Mouse (Mus musculus): Measurements from ENCODE around the gene Cbl. TPM values are rescaled to one million over a fixed set of nuclear protein-coding genes. Genes with fewer than 3 reads are reported as not detected.

The Cbl gene
- polyA plus RNA-seq, 1 experiment from 2014 or later: 21.9 TPM

- DNase-seq: no peak
- H3K36me3 ChIP-seq (ENCODE audit: insufficient read depth): peaks cover 60% of the 10 kb centered on the region
- no peak overlapping the region for H3K27ac ChIP-seq (ENCODE audit: low read depth)
- no peak overlapping the region for H3K4me3 ChIP-seq (ENCODE audit: low read depth, low read length)
- WGBS: 77% methylated on average over 3 of the region's 3 CpGs
- H3K9me3 ChIP-seq (ENCODE audit: low read depth, low read length): no peaks in the 10 kb centered on the region
- ATAC-seq (ENCODE audit: insufficient read depth): no peak
- no peaks in the 10 kb centered on the region for H3K27me3 ChIP-seq (ENCODE audit: insufficient read depth, low read length)
- no peak for TF ChIP-seq CTCF (IDR thresholded peaks at IDR 0.05; ENCODE audit: low read depth)
- no peak overlapping the region for H3K4me2 ChIP-seq
- no peaks in the 10 kb centered on the region for H3K4me1 ChIP-seq (ENCODE audit: insufficient read depth)
- H3K9ac ChIP-seq: no peak overlapping the region
Observed at GRCm38 (mm10) chr9:44170691-44171151, 63.1 kb downstream of the Cbl start.

DNA sequence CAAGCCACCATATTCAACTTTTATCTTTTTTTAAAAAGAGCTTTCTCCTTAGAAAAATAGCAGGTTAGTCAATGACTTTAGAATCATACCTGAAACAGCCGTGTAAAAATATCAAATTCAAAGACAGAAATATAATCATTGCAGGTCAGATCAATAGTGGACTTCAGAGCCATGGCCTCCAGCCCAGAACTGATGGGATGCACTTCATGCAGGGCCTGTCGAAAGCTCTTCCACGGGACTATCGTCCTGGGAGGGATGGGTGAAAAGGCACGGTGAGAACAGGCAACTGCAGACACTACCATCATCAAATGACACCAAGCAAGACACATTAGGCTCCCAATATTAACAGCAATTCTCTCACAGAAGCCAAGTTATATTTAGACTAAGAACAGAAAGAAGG, 64.9 kb downstream of the Cbl start:
- ATAC-seq (ENCODE audit: insufficient read depth) (no peak), DNase-seq (no peak)
- Histone ChIP-seq H3K4me3 (ENCODE audit: low read depth, low read length) (no peak overlapping the region), H3K27me3 (ENCODE audit: insufficient read depth, low read length) (no peaks in the 10 kb centered on the region), H3K9me3 (ENCODE audit: low read depth, low read length) (no peaks in the 10 kb centered on the region), H3K4me1 (ENCODE audit: insufficient read depth) (no peaks in the 10 kb centered on the region), H3K4me2 (no peak overlapping the region), H3K27ac (ENCODE audit: low read depth) (no peak overlapping the region), H3K9ac (no peak overlapping the region), H3K36me3 (ENCODE audit: insufficient read depth) (peaks cover 76% of the 10 kb centered on the region)
- no peak for TF ChIP-seq CTCF (IDR thresholded peaks at IDR 0.05; ENCODE audit: low read depth)
- 77% methylated on average over 5 of the region's 5 CpGs for WGBS

DNA sequence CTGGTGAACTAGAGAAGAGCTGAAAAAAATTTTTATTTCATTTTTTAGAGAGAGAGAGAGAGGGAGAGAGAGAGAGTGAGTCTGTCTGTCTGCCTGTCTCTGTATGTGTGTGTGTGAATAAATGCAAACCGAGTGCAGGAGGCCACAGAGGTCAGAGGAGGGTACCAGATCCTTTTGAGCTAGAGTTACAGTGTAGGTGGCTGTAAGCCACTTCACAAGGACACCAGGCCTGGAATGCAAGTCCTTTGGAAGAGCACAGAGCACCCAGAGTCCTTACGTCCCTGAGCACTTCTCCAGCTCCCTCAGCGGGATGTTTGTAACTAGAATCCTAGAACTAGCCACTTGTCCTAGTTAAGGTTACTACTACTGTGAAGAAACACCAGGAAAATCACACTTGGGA, 74.0 kb downstream of the Cbl start:
- no peaks in the 10 kb centered on the region for H3K4me1 ChIP-seq (ENCODE audit: insufficient read depth)
- H3K27ac ChIP-seq (ENCODE audit: low read depth): no peak overlapping the region
- no peak for ATAC-seq (ENCODE audit: insufficient read depth)
- no peak for TF ChIP-seq CTCF (IDR thresholded peaks at IDR 0.05; ENCODE audit: low read depth)
- 75% methylated on average over 3 of the region's 3 CpGs for WGBS
- DNase-seq: no peak
- no peaks in the 10 kb centered on the region for H3K27me3 ChIP-seq (ENCODE audit: insufficient read depth, low read length)
- peaks cover 71% of the 10 kb centered on the region for H3K36me3 ChIP-seq (ENCODE audit: insufficient read depth)
- H3K9ac ChIP-seq: no peak overlapping the region
- H3K9me3 ChIP-seq (ENCODE audit: low read depth, low read length): no peaks in the 10 kb centered on the region
- H3K4me2 ChIP-seq: no peak overlapping the region
- no peak overlapping the region for H3K4me3 ChIP-seq (ENCODE audit: low read depth, low read length)

DNA sequence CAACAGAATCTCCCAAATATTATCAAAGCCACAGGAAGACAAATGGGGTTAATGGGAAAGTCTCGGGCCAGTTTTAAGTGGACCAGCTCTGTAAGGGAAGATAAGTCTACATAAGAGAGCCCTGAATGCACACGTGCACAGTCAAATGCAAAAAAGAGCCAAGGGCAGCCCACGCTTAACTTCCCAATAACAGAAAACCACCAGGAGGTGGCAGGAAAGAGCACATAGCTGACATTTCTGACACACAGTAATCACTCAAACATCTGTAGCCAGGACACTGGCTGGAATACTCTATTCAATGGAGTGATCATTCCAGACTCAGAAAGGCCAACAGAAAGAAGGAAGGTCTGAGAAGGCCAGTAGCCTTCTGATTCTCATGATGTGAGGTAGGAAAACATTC, 86.6 kb downstream of the Cbl start:
- H3K4me2 ChIP-seq: no peak overlapping the region
- peaks cover 74% of the 10 kb centered on the region for H3K36me3 ChIP-seq (ENCODE audit: insufficient read depth)
- no peak overlapping the region for H3K4me3 ChIP-seq (ENCODE audit: low read depth, low read length)
- H3K9me3 ChIP-seq (ENCODE audit: low read depth, low read length): no peaks in the 10 kb centered on the region
- DNase-seq (peak; percentile 39), ATAC-seq (ENCODE audit: insufficient read depth) (no peak)
- peak; percentile 51 for TF ChIP-seq CTCF (IDR thresholded peaks at IDR 0.05; ENCODE audit: low read depth)
- H3K27ac ChIP-seq (ENCODE audit: low read depth): no peak overlapping the region
- 48% methylated on average over 3 of the region's 3 CpGs for WGBS
- H3K27me3 ChIP-seq (ENCODE audit: insufficient read depth, low read length): no peaks in the 10 kb centered on the region
- no peaks in the 10 kb centered on the region for H3K4me1 ChIP-seq (ENCODE audit: insufficient read depth)
- no peak overlapping the region for H3K9ac ChIP-seq

DNA sequence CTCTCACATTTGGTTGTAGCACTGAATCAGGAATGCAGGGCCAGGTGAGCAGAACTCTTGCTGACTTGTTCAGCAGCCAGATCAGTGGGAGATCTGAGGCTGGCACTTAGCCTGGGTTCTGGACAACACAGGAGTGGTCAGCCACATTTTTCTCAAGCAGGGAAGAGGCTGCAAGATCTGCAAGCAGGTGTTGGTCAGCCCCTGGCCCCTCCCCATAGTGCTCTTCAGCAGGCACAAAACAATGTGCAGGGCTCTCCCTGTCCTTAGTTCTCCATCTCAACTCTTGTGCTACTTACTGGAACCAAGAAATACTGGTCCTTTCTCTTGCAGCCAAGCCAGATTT, 89.2 kb downstream of the Cbl start:
- DNase-seq (no peak), ATAC-seq (ENCODE audit: insufficient read depth) (no peak)
- Histone ChIP-seq H3K4me1 (ENCODE audit: insufficient read depth) (no peaks in the 10 kb centered on the region), H3K4me3 (ENCODE audit: low read depth, low read length) (no peak overlapping the region), H3K27me3 (ENCODE audit: insufficient read depth, low read length) (no peaks in the 10 kb centered on the region), H3K9me3 (ENCODE audit: low read depth, low read length) (no peaks in the 10 kb centered on the region), H3K36me3 (ENCODE audit: insufficient read depth) (peaks cover 82% of the 10 kb centered on the region), H3K27ac (ENCODE audit: low read depth) (no peak overlapping the region; the same call in 1 of the 2 replicates), H3K9ac (no peak overlapping the region), H3K4me2 (no peak overlapping the region)
- no peak for TF ChIP-seq CTCF (IDR thresholded peaks at IDR 0.05; ENCODE audit: low read depth)

DNA sequence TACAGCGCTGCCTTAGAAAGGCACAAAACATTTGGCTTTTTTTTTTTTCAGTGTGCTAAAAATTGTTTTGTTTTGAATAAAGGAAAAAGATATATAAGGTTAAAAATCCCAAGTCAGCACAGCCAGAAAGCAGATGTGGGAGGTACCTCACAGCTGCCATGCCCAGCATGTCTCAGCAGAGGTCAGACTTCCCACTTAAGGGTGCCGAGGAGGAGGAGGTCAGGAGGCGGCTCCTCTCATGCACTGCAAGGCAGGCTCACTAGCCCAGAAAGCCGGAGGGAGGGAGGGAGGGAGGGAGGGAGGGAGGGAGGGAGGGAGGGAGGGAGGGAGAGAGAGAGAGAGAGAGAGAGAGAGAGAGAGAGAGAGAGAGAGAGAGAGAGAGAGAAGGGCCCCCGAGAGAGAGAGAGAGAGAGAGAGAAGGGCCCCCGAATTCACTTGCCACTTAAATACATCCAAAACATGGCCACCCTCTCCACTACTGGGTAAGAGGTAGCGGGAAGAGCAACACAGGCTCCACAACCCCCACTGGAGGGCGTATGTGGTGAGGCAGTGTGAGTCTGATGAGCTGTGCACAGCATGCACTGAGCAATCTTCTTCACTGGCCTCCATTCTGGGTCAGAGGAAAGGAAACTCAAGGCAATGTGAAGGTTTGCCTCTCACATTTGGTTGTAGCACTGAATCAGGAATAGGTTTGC, 89.7 kb downstream of the Cbl start:
- WGBS: 38% methylated on average over 7 of the region's 8 CpGs
- no peaks in the 10 kb centered on the region for H3K9me3 ChIP-seq (ENCODE audit: low read depth, low read length)
- DNase-seq (peak; percentile 50), ATAC-seq (ENCODE audit: insufficient read depth) (peak; percentile 52; the same call in 1 of the 2 replicates)
- H3K27ac ChIP-seq (ENCODE audit: low read depth): no peak overlapping the region
- H3K9ac ChIP-seq: no peak overlapping the region
- peaks cover 82% of the 10 kb centered on the region for H3K36me3 ChIP-seq (ENCODE audit: insufficient read depth)
- H3K4me1 ChIP-seq (ENCODE audit: insufficient read depth): no peaks in the 10 kb centered on the region
- no peak overlapping the region for H3K4me2 ChIP-seq
- H3K4me3 ChIP-seq (ENCODE audit: low read depth, low read length): no peak overlapping the region
- no peaks in the 10 kb centered on the region for H3K27me3 ChIP-seq (ENCODE audit: insufficient read depth, low read length)
- TF ChIP-seq CTCF (IDR thresholded peaks at IDR 0.05; ENCODE audit: low read depth): peak; percentile 15

DNA sequence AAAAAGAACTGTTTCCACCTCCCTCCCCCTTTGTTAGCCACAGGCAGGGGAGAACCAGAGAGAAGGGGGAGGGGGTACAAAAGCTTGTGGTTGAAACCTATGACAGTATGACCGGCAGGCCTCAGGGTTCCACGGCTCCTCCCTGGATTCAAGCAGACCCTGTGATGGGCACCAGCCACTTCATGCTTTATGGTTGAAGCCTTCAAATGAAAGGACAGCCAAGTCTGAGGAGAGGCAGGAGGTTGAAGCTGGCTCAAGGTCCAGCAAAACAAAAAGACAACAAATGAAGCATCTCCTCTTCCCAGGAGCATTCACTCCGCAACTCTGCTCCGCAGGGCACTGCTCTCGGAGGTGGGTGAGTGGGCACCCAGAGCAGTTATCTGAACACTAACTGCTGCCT, 90.4 kb downstream of the Cbl start:
- H3K4me1 ChIP-seq (ENCODE audit: insufficient read depth): no peaks in the 10 kb centered on the region
- H3K27me3 ChIP-seq (ENCODE audit: insufficient read depth, low read length): no peaks in the 10 kb centered on the region
- no peak overlapping the region for H3K4me2 ChIP-seq
- H3K4me3 ChIP-seq (ENCODE audit: low read depth, low read length): no peak overlapping the region
- no peak overlapping the region for H3K27ac ChIP-seq (ENCODE audit: low read depth)
- H3K9me3 ChIP-seq (ENCODE audit: low read depth, low read length): no peaks in the 10 kb centered on the region
- DNase-seq: no peak
- no peak for ATAC-seq (ENCODE audit: insufficient read depth)
- H3K9ac ChIP-seq: no peak overlapping the region
- H3K36me3 ChIP-seq (ENCODE audit: insufficient read depth): peaks cover 82% of the 10 kb centered on the region
- 83% methylated on average over 5 of the region's 5 CpGs for WGBS
- TF ChIP-seq CTCF (IDR thresholded peaks at IDR 0.05; ENCODE audit: low read depth): no peak

Measured in lung, embryonic 14.5 days (tissue).